Mouse (Mus musculus) forebrain, embryonic 10.5 days (tissue): ENCODE data around the gene Stard13. TPM values are rescaled to one million over a fixed set of nuclear protein-coding genes. Genes with fewer than 3 reads are reported as not detected.

Source experiments
- DNase-seq: peaks from one replicate; pipeline ENCODE4 v3.0.0-alpha.2; 2017; ENCODE audit warnings: low spot score; ENCODE audit errors: extremely low spot score
- H3K27ac ChIP-seq: fragments of 300-500 bp; sonication (generic); 2 replicates; pipeline ENCODE4 v1.5.1; 2016; ENCODE audit warnings: mild to moderate bottlenecking
- H3K27me3 ChIP-seq: fragments of 300-500 bp; sonication (generic); 2 replicates; pipeline ENCODE4 v1.6.1; 2016; ENCODE audit warnings: mild to moderate bottlenecking; ENCODE audit not compliant: poor library complexity, severe bottlenecking
- H3K36me3 ChIP-seq: fragments of 300-500 bp; sonication (generic); replicated peaks from 2 replicates; pipeline ENCODE4 v1.6.1; 2016; ENCODE audit warnings: mild to moderate bottlenecking, moderate library complexity
- H3K4me1 ChIP-seq: fragments of 300-500 bp; sonication (generic); 2 replicates; pipeline ENCODE4 v1.6.1; 2016
- H3K4me3 ChIP-seq: fragments of 300-500 bp; sonication (generic); 2 replicates; pipeline ENCODE4 v1.5.1; 2016; ENCODE audit warnings: mild to moderate bottlenecking, moderate library complexity
- H3K9me3 ChIP-seq: fragments of 300-500 bp; sonication (generic); 2 replicates; pipeline ENCODE4 v1.6.1; 2016; ENCODE audit warnings: mild to moderate bottlenecking, moderate library complexity
- WGBS: fragments of 180-500 bp; shearing (Covaris S2); methylation state at CpG from one replicate; pipeline ENCODE4 v1.1.7; 2016; 5-methylcytosine and 5-hydroxymethylcytosine counted together
- polyA plus RNA-seq: library from polyadenylated mRNA; unstranded; fragments of >200 nt; fragmentation: Nextera tagmentation; extraction: Ambion mirVana; gene quantifications from 2 replicates; pipeline ENCODE4 v1.2.1, GENCODE M21; 2016

Gene Stard13
- polyA plus RNA-seq = 3.1 and 3.7 TPM in 2 replicates

DNA sequence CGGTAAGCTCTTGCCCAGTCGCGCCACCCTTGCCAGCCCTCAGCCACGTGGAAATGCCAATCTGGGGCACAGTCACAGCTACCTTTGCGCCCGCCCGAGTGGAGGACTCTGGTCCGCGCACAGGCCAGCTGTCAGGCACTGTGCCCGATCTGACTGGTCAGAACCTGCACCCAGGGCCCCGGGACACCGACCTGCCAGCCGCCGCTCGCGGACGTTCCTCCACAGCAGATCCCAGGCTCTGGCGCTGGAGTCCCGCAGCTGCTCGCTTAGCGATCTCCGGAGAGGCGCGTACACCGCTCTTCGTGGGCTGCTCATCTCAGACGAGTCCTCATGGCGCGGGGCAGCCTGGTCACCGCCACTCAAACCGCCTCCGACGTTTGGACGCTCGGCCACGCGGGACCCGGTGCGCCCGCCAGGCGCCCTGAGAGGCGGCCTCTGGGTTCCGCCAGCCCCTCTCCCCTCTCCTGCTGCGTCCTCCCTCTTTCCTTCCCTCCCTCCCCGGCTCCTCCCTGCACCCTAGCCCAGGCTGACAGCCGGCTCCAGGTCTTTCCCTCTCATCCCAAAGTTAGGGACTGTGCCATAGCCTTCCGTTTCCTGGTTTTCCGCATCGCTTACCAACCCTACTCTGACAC, at the start of gene Stard13:
TSS of gene Stard13 (minus strand) at position 437 of the 632 bp plus-strand sequence.
- Histone ChIP-seq H3K4me3 (peak within 1 kb of the TSS; percentile 66), H3K27me3 (peaks cover 38% of the 10 kb centered on the region), H3K36me3 (no peaks in the 10 kb centered on the region), H3K4me1 (peaks cover 15% of the 10 kb centered on the region), H3K27ac (peak within 1 kb of the TSS; percentile 85), H3K9me3 (no peaks in the 10 kb centered on the region)
- under 1% methylated on average over 49 of the region's 49 CpGs for WGBS
- DNase-seq = peak; percentile 37

GRCm38 (mm10) chr5:151279531-151279930, 45.9 kb upstream of the Stard13 start:
- no peak overlapping the region for H3K4me3 ChIP-seq
- WGBS = 93% methylated on average over 7 of the region's 7 CpGs
- H3K27me3 ChIP-seq = no peaks in the 10 kb centered on the region
- H3K4me1 ChIP-seq = no peaks in the 10 kb centered on the region
- H3K36me3 ChIP-seq = no peaks in the 10 kb centered on the region
- H3K9me3 ChIP-seq = no peaks in the 10 kb centered on the region
- H3K27ac ChIP-seq = no peak overlapping the region
- DNase-seq = no peak

GRCm38 (mm10) chr5:151277927-151278326, 44.3 kb upstream of the Stard13 start:
- no peak for DNase-seq
- WGBS = 94% methylated on average over 6 of the region's 6 CpGs
- H3K27me3 ChIP-seq = no peaks in the 10 kb centered on the region
- H3K27ac ChIP-seq = no peak overlapping the region
- H3K4me3 ChIP-seq = no peak overlapping the region
- no peaks in the 10 kb centered on the region for H3K36me3 ChIP-seq
- H3K9me3 ChIP-seq = no peaks in the 10 kb centered on the region
- H3K4me1 ChIP-seq = no peaks in the 10 kb centered on the region

- H3K9me3 ChIP-seq = no peaks in the 10 kb centered on the region
- no peaks in the 10 kb centered on the region for H3K36me3 ChIP-seq
- WGBS = 92% methylated on average over 2 of the region's 2 CpGs
- no peak overlapping the region for H3K4me3 ChIP-seq
- no peak overlapping the region for H3K27ac ChIP-seq
- no peaks in the 10 kb centered on the region for H3K27me3 ChIP-seq
- DNase-seq = no peak
- no peaks in the 10 kb centered on the region for H3K4me1 ChIP-seq
These were observed 42.4 kb upstream of the Stard13 start for GRCm38 (mm10) chr5:151275986-151276385.

GRCm38 (mm10) chr5:151274265-151274664, 40.6 kb upstream of the Stard13 start:
- Histone ChIP-seq H3K27me3 (no peaks in the 10 kb centered on the region), H3K27ac (no peak overlapping the region), H3K36me3 (no peaks in the 10 kb centered on the region), H3K4me1 (no peaks in the 10 kb centered on the region), H3K4me3 (no peak overlapping the region), H3K9me3 (no peaks in the 10 kb centered on the region)
- no peak for DNase-seq
- WGBS = 82% methylated on average over 6 of the region's 6 CpGs

DNA sequence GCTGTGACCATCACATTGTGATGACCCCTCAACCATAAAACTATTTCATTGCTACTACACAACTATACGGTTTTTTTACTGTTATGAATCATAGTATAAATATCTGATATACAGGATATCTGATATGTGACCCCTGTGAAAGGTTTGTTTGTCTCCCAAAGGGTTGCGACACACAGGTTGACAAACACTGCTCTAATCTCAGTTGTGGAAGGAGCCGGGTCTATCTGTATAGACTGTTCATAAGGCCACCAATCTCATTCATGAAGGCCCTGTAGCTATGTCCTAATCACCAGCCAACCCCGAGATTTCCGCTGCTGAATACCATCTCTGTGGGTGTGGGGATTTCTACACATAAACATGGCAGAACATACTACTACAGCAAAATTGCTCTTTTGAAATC, 37.2 kb upstream of the Stard13 start:
- no peak overlapping the region for H3K27ac ChIP-seq
- H3K36me3 ChIP-seq = no peaks in the 10 kb centered on the region
- no peak for DNase-seq
- 95% methylated on average over 5 of the region's 5 CpGs for WGBS
- no peaks in the 10 kb centered on the region for H3K27me3 ChIP-seq
- H3K9me3 ChIP-seq = no peaks in the 10 kb centered on the region
- no peak overlapping the region for H3K4me3 ChIP-seq
- H3K4me1 ChIP-seq = no peaks in the 10 kb centered on the region

DNA sequence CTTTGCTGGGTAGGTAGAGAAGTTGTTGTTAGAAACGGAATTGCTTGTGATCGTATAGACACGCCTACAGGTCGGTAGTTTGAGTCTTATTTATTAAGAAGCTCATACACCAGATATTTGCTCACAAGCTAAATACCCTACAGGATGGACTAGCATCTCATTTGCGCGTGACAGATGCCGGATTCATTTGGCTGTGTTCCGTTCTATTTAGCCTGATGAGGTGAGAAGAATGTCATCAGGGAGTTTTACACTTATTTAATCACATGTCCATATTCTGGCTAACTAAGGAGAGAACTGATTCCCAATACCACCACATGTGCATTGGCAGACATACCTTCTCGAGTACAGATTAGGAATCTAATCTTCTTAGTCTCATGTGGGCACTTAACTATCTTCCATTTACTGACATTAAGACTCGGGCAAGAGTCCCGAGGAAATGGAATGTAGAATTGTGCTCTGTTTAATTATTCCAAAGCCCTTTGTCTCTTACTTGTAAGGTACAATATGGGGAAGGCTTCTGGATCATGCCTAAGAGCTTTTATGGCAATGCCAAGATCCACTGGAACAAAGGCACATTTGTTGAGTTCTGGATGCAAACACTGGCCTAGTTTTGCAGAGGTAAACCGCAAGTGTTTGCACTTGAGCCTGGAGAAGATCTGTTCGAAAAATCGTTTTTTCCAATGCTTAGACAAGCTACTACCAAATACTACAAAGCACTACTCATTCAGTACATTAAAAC, 33.4 kb upstream of the Stard13 start:
- no peaks in the 10 kb centered on the region for H3K9me3 ChIP-seq
- no peak overlapping the region for H3K4me3 ChIP-seq
- H3K36me3 ChIP-seq = no peaks in the 10 kb centered on the region
- no peaks in the 10 kb centered on the region for H3K27me3 ChIP-seq
- no peak for DNase-seq
- no peak overlapping the region for H3K27ac ChIP-seq
- H3K4me1 ChIP-seq = no peaks in the 10 kb centered on the region
- WGBS = 87% methylated on average over 14 of the region's 14 CpGs

GRCm38 (mm10) chr5:151261558-151261957, 27.9 kb upstream of the Stard13 start:
- Histone ChIP-seq H3K4me3 (no peak overlapping the region), H3K4me1 (no peaks in the 10 kb centered on the region), H3K27me3 (no peaks in the 10 kb centered on the region), H3K36me3 (no peaks in the 10 kb centered on the region), H3K9me3 (no peaks in the 10 kb centered on the region), H3K27ac (no peak overlapping the region)
- 83% methylated on average over 2 of the region's 2 CpGs for WGBS
- no peak for DNase-seq

DNA sequence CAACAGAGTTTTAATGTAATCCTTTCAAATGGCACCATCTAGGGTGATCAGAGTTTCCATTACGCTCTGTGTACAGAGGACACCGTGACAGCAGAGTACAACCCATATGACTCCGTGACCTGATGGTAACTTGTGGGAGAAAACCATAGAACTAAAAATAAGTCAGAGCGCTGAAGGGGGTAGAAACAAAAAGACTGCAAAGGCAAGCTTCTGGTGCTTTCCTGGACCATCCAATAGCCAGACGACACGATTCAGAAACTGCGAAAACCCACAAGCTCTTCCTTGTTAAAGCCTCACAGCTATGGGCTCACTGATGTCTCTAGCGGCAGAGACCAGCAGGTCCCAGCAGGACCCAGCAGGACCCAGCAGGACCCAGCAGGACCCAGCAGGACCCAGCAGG, 18.6 kb upstream of the Stard13 start:
- Histone ChIP-seq H3K27ac (no peak overlapping the region), H3K27me3 (no peaks in the 10 kb centered on the region), H3K9me3 (no peaks in the 10 kb centered on the region), H3K4me3 (no peak overlapping the region), H3K36me3 (no peaks in the 10 kb centered on the region), H3K4me1 (0 out of 2 replicates have a peak, but pooled peaks cover 11% of the 10 kb centered on the region)
- WGBS = 59% methylated on average over 8 of the region's 8 CpGs
- no peak for DNase-seq

DNA sequence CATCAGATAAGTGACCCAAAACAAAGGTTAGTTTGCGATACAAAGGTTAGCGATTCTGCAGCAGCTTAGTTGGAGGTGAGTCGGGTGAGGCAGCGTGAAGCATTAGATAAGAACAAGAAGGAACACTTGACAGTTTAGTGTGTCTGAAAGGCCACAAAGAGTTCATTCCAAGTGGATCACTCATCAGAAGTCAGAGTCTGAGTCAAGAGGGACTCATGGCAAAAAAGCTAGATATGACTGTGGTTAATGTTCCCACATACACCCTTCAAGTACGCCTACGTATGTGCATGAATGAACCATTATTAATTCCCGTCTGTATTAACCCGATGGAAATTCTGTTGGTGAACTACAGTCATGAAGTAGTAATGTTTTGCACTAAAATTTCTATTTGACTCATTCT, 18.0 kb upstream of the Stard13 start:
- Histone ChIP-seq H3K4me1 (0 out of 2 replicates have a peak, but pooled peaks cover 15% of the 10 kb centered on the region), H3K9me3 (no peaks in the 10 kb centered on the region), H3K27me3 (no peaks in the 10 kb centered on the region), H3K27ac (no peak overlapping the region), H3K4me3 (no peak overlapping the region), H3K36me3 (no peaks in the 10 kb centered on the region)
- 94% methylated on average over 8 of the region's 8 CpGs for WGBS
- no peak for DNase-seq

- 0 out of 2 replicates have a peak, but pooled peaks cover 15% of the 10 kb centered on the region for H3K4me1 ChIP-seq
- no peaks in the 10 kb centered on the region for H3K36me3 ChIP-seq
- no peak overlapping the region for H3K27ac ChIP-seq
- DNase-seq = no peak
- H3K9me3 ChIP-seq = no peaks in the 10 kb centered on the region
- no peaks in the 10 kb centered on the region for H3K27me3 ChIP-seq
- no peak overlapping the region for H3K4me3 ChIP-seq
- 78% methylated on average over 10 of the region's 10 CpGs for WGBS
These were observed 15.3 kb upstream of the Stard13 start for GRCm38 (mm10) chr5:151248671-151249620.

- Histone ChIP-seq H3K27me3 (no peaks in the 10 kb centered on the region), H3K4me3 (no peak overlapping the region), H3K27ac (0 out of 2 replicates have a peak overlapping the region, but pooled peaks have one; percentile 2), H3K36me3 (no peaks in the 10 kb centered on the region), H3K9me3 (no peaks in the 10 kb centered on the region), H3K4me1 (0 out of 2 replicates have a peak, but pooled peaks cover 15% of the 10 kb centered on the region)
- WGBS = 70% methylated on average over 2 of the region's 2 CpGs
- no peak for DNase-seq
These were observed 14.4 kb upstream of the Stard13 start for GRCm38 (mm10) chr5:151248084-151248483.
